In the genomic region with DNA sequence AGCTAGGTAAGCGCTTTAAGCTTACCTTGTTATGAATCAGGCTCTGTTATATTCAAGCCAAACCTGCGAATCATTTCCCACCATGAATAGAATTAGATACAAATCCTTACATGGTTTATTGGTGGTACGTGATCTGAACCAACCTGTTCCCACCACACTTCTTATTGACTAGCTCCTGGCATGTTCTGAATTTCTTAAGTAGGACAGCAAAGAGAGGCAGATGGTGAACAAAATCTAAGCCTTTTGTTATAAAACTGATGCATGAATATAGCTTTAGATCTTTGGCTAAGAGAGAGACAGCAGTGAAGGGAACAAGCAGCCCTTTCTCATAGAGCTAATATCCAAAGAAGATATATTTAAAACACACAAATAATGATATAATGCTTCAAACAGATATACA, we compare ENCODE assay signal across 26 mouse cellular contexts.
"Had no signal": no experiment of that assay in that cellular context is flagged by ENCODE, and none has a peak within 500 bp of the region (broad histone marks: within the 10 kb centered on the region; RNA-seq: fewer than 3 reads in every experiment).

No protein-coding gene starts in this region.

- DNase-seq: gastrocnemius, postnatal 14 days; gastrocnemius, postnatal 36 days; heart, adult 11 months; heart, adult 2 months; heart, postnatal 14 days; heart, postnatal 36 days; kidney, adult 11 months; kidney, adult 2 months; kidney, adult 9 months; kidney, postnatal 14 days; kidney, postnatal 36 days; layer of hippocampus, postnatal 36 days; left cerebral cortex, postnatal 4 days had no signal

- H3K27ac ChIP-seq: heart, adult 2 months; heart, embryonic 13.5 days; heart, embryonic 15.5 days; hindbrain, embryonic 13.5 days; hindbrain, embryonic 15.5 days; hindbrain, postnatal 0 days; kidney, embryonic 15.5 days; kidney, postnatal 0 days; limb, embryonic 13.5 days; limb, embryonic 15.5 days; liver, embryonic 12.5 days; liver, embryonic 14.5 days had no signal

- H3K4me2 ChIP-seq: heart, embryonic 11.5 days; heart, embryonic 13.5 days; heart, embryonic 15.5 days; hindbrain, embryonic 13.5 days; hindbrain, embryonic 15.5 days; kidney, embryonic 15.5 days; limb, embryonic 13.5 days; limb, embryonic 15.5 days; liver, embryonic 12.5 days had no signal

- H3K36me3 ChIP-seq: heart, embryonic 13.5 days; heart, embryonic 15.5 days; hindbrain, embryonic 13.5 days; hindbrain, embryonic 15.5 days; kidney, embryonic 15.5 days; limb, embryonic 13.5 days; limb, embryonic 15.5 days; liver, embryonic 12.5 days had no signal

- H3K4me3 ChIP-seq: heart, adult 2 months; heart, embryonic 13.5 days; heart, embryonic 15.5 days; hindbrain, embryonic 13.5 days; hindbrain, embryonic 15.5 days; kidney, embryonic 15.5 days; limb, embryonic 13.5 days; limb, embryonic 15.5 days; liver, embryonic 12.5 days had no signal

- H3K9ac ChIP-seq: heart, embryonic 13.5 days; heart, embryonic 15.5 days; hindbrain, embryonic 13.5 days; hindbrain, embryonic 15.5 days; kidney, embryonic 15.5 days; limb, embryonic 13.5 days; limb, embryonic 15.5 days; liver, embryonic 12.5 days; liver, embryonic 14.5 days had no signal

- ATAC-seq: hindbrain, postnatal 0 days; intestine, embryonic 16.5 days; liver, embryonic 12.5 days had no signal

- H3K4me1 ChIP-seq: heart, embryonic 13.5 days; heart, embryonic 15.5 days; hindbrain, embryonic 13.5 days; hindbrain, embryonic 15.5 days; kidney, embryonic 15.5 days; limb, embryonic 13.5 days; limb, embryonic 15.5 days; liver, embryonic 12.5 days had no signal

- H3K27me3 ChIP-seq: heart, embryonic 13.5 days; heart, embryonic 15.5 days; hindbrain, embryonic 13.5 days; hindbrain, embryonic 15.5 days; kidney, embryonic 15.5 days; limb, embryonic 13.5 days; limb, embryonic 15.5 days; liver, embryonic 12.5 days had no signal

- H3K9me3 ChIP-seq: heart, embryonic 13.5 days; heart, embryonic 15.5 days; hindbrain, embryonic 13.5 days; hindbrain, embryonic 15.5 days; kidney, embryonic 15.5 days; limb, embryonic 13.5 days; limb, embryonic 15.5 days; liver, embryonic 12.5 days had no signal
